Mouse (Mus musculus) retina, embryonic 14.5 days (tissue): ENCODE measurements at regions not wholly inside any gene's neighbourhood (a gene's known extent, or its start where the extent isn't known, plus 50 kb on each side); places are given as distances from the start of the nearest gene placed in this dataset.

Experiments
- DNase-seq: peaks from one replicate; pipeline ENCODE4 v3.0.0-alpha.2; 2015; ENCODE audit warnings: low spot score

- no peak for DNase-seq
Measured at GRCm38 (mm10) chr14:73978694-73979093, 317.7 kb downstream of the Gm21750 start.

- no peak for DNase-seq
Measured at GRCm38 (mm10) chr14:73996229-73996628, 335.2 kb downstream of the Gm21750 start.

- DNase-seq: no peak
Measured at GRCm38 (mm10) chr14:73997796-73998195, 336.8 kb downstream of the Gm21750 start.

GRCm38 (mm10) chr14:73999409-73999909 lies 338.4 kb downstream of the Gm21750 start:
- DNase-seq: no peak

- DNase-seq: no peak
Measured at GRCm38 (mm10) chr14:74006911-74007310, 345.9 kb downstream of the Gm21750 start.

- no peak for DNase-seq
Measured at GRCm38 (mm10) chr14:74011555-74011954, 350.5 kb downstream of the Gm21750 start.

GRCm38 (mm10) chr14:74019421-74019820 lies 358.4 kb downstream of the Gm21750 start:
- DNase-seq: no peak

- DNase-seq: no peak
Measured at GRCm38 (mm10) chr14:74047009-74047694, 386.1 kb downstream of the Gm21750 start.

GRCm38 (mm10) chr14:74047695-74048280 lies 386.8 kb downstream of the Gm21750 start:
- no peak for DNase-seq

GRCm38 (mm10) chr14:74048386-74048785 lies 387.4 kb downstream of the Gm21750 start:
- DNase-seq: no peak

- DNase-seq: no peak
Measured at GRCm38 (mm10) chr14:74066051-74066450, 405.0 kb downstream of the Gm21750 start.

GRCm38 (mm10) chr14:74093016-74093415 lies 432.0 kb downstream of the Gm21750 start:
- DNase-seq: peak; percentile 10

- DNase-seq: no peak
Measured at GRCm38 (mm10) chr14:74099696-74100095, 438.7 kb downstream of the Gm21750 start.

- DNase-seq: no peak
Measured at GRCm38 (mm10) chr14:74112603-74113002, 451.6 kb downstream of the Gm21750 start.

- DNase-seq: no peak
Measured at GRCm38 (mm10) chr14:74113116-74113515, 452.1 kb downstream of the Gm21750 start.

GRCm38 (mm10) chr14:74113556-74113955 lies 452.5 kb downstream of the Gm21750 start:
- no peak for DNase-seq

GRCm38 (mm10) chr14:74117686-74118085 lies 456.7 kb downstream of the Gm21750 start:
- no peak for DNase-seq

- DNase-seq: no peak
Measured at GRCm38 (mm10) chr14:74145202-74145700, 484.2 kb downstream of the Gm21750 start.

GRCm38 (mm10) chr14:74166221-74166620 lies 474.4 kb upstream of the Htr2a start:
- no peak for DNase-seq

GRCm38 (mm10) chr14:74169131-74169875 lies 471.3 kb upstream of the Htr2a start:
- no peak for DNase-seq

- DNase-seq: no peak
Measured at GRCm38 (mm10) chr14:74180066-74180465, 460.6 kb upstream of the Htr2a start.

- DNase-seq: no peak
Measured at GRCm38 (mm10) chr14:74182996-74183395, 457.6 kb upstream of the Htr2a start.

- DNase-seq: no peak
Measured at GRCm38 (mm10) chr14:74201710-74202109, 438.9 kb upstream of the Htr2a start.
